ENCODE assay signal across 8 mouse cellular contexts in the genomic region with DNA sequence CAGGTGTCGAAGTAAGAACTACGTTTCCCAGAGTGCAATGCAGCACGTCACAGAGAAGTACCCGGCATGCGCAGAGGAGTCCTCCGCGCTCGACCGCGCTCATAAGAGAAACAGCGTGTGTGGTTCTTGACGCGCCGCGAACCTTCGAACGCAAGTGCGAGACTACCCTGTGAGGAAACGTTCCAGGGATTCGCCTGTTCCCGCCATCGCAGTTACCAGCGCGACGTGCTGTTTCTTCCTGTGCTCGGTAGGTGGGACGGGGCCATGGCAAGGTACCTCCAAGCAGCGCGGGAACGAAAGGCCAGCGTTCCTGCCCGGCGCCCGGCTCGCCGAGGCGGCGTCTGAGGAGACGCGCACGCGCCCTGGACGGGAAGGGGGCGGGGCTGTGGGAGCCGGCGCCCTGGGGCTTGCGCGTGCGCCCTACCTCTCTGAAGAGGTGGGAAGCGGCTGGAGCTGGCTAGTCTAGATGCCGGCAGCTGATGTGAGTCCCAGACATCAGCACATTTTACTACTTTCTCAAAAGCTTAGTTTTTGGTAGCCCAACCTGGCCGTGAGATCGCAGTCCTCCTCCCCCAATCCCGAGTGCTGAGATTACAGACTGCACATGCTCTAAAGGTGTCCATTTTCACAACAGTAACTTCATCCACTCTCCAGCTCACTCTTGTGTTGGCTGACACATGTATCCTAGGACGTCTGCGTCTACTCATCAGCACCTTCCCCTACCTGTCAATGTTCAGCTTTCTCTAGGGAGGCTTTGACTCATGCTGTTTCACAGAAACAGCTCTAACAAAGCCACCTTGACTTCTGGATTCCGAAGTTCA. TPM values are rescaled to one million over a fixed set of nuclear protein-coding genes. Genes with fewer than 3 reads are reported as not detected.
DNase-seq lines count a peak whose midpoint lies in the region; ATAC-seq lines count a peak whose summit lies in the region.

Gene Sgf29 (plus strand): TSS at position 79 of the 821 bp plus-strand sequence.

- ATAC-seq in inflammation-experienced regulatory T-cells, adult 6 months: peak; percentile 97
- peak; percentile 88 for ATAC-seq in megakaryocyte-erythroid progenitor cell, adult 5-6 weeks (replicated peaks; ENCODE audit: low FRiP score, low TSS enrichment, poor library complexity, severe bottlenecking)

- intact Hi-C loops in gastrocnemius, postnatal 14 days (cut with DNase I; ENCODE audit: low total_unique reads): loop anchor here (5.0 kb wide), 1 partner anchor 43 kb away; no protein-coding TSS in a partner anchor
- intact Hi-C loops in left cerebral cortex, postnatal 10 days (cut with DNase I): loop anchor here (5.0 kb wide), 1 partner anchor 38 kb away; no protein-coding TSS in a partner anchor

- DNase-seq in adipocyte (ENCODE audit: low spot score): peak; percentile 86
- DNase-seq in embryo, embryonic 10 days (ENCODE audit: low spot score): peak; percentile 95
- peak; percentile 95 for DNase-seq in gastrocnemius, postnatal 14 days
- DNase-seq in left cerebral cortex, postnatal 10 days (ENCODE audit: extremely low spot score in 1 of 2, low spot score in 2 of 2): peak; percentile 86 to 96
- DNase-seq in right cerebral cortex, postnatal 25 days: peak; percentile 96
- peak; percentile 88 to 91 for DNase-seq in urinary bladder, postnatal 4 days (ENCODE audit: low spot score in 2 of 2)

RNA-seq across cellular contexts. Expression of gene Sgf29, which starts in this region (rescaled TPM):
- 10 to 100 TPM; 23.2 to 24.6 TPM for total RNA-seq in gastrocnemius, postnatal 14 days (2021)
- 100 to 1,000 TPM in 1 of 3 experiments, 10 to 100 TPM in 2; 46.5 to 103 (median 70.1) TPM for polyA plus RNA-seq in inflammation-experienced regulatory T-cells, adult 6 months (2017; shearing (Covaris generic))
- total RNA-seq in left cerebral cortex, postnatal 10 days (2021): 10 to 100 TPM; 32.8 to 42.3 TPM
- 100 and 125 TPM in 2 replicates for total RNA-seq in megakaryocyte-erythroid progenitor cell, adult 5-6 weeks (2014; fragmentation: Nextera tagmentation)
- total RNA-seq in megakaryocyte-erythroid progenitor cell, adult 5-6 weeks (2017): 37.4 and 51.0 TPM in 2 replicates

Comparison
In these comparisons a context has a peak if more than half of its experiments do, and no peak if none do; other contexts are left out.
1. Peak in every context shown above with its lines: DNase-seq and ATAC-seq.